Mouse (Mus musculus) gastrocnemius, postnatal 4 days (tissue): ENCODE measurements around the gene Camta1. TPM values are rescaled to one million over a fixed set of nuclear protein-coding genes. Genes with fewer than 3 reads are reported as not detected.

Source experiments
- DNase-seq, 2 experiments: peaks; one replicate each; pipeline ENCODE4 v3.0.0; 2021 to 2022; ENCODE audit warnings: low spot score in 2 of 2, mixed read lengths in 2 of 2
- total RNA-seq, 2 experiments: library from RNA; stranded (reverse); gene quantifications; 2 replicates each; pipeline ENCODE4 v1.2.3; 2021

The Camta1 gene
- total RNA-seq, 2 experiments from 2014 or later: 87.9 to 105 TPM

DNA sequence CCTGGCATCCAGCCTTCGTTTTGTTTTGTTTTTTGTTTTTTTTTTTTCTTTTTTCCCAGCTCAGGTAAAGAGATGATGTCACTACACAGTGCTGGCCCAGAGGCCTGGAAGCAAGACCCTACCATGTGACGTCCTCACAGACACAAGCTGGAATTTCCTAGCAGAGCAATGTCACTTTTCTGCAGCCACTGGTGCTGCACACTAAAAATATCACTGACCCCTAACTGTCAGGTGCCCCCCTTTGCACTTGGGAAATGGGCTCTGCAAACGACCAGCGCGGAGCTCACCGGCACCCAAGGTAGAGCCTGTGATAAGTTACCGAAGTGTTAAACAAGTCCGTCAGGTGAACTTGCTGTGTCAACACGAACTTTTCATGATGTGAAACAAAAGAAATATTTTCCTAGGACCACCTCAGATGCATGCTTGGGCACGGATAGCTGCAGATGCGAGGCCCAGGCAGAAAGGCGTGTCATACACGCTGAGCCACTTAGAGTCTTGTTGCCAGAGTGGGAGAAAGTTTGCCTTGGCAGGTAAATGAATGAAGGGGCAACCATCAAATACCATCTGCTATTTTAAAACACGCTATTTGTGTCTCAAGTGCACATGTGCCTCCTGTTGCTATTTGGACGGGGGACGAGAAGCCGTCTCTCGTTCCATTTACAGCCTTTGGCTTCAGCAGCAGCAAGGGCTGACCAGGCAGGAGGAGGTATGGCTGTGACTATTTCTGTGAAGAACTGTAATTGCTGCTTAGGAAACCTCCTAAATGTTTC, 765.2 kb downstream of the Camta1 start:
- no peak for DNase-seq

DNA sequence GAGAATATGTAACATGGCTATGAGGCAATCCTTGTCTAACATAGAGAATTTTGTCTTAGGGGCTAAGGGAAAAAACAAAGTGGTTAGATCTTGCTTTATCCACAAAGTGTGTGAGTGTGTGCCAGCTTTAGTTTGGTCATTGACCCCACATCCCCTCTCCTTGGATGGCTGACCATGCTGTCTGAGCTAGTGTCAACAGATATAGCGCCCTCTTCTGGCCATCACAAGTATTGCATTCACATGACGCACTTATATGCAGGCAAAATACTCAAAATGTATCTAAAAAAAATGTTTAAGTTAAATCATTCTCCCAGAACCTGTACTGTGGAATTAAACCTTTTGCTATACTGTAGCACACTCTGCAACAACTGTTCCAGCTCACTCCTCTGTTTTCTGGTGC, 766.5 kb downstream of the Camta1 start:
- DNase-seq: peak in 1 of 2 experiments; percentile 27

DNA sequence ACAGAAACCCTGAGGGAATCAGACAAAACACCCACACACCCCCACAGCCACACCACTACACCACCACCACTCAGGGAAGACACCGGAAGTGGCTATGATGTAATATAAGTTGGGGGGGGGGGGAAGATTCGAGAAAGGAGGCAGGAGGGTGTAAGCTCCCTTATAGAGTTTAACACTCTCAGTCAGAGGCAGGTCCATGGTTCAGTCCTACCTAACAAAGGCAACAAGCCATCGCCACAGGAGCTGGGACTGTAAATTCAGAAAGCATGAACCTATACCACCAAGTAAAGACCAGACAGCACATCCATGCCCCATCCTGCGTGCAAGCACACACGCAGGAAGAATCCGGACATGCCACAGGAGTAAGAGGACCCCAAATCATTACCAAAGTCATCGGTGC, 772.4 kb downstream of the Camta1 start, which contains the start of gene Gm13090:
Gm13090 (plus strand) TSS at position 301 of the 400 bp plus-strand sequence.
- DNase-seq: no peak

DNA sequence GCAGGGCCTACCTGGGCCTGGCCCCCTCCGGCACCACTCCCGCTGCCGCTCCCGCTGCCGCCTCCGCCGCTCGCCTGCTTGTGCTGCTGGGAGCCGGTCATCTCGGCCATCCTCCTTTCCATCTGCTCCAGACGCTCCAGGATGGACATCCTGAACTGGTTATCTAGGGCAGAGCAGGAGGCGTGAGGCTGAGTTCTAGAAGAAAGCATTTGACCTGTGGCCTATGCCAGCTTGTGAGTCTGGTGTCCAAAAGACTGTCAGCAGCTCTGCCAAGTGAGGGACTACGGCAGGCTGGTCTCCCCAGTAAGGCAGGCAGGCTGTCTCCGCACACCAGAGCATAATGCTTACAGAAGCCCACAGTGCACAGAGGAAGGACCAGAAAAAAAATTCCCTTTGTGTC, 772.9 kb downstream of the Camta1 start:
- no peak for DNase-seq

- no peak for DNase-seq
Measured at GRCm38 (mm10) chr4:151087358-151087757, 774.3 kb downstream of the Camta1 start.

DNA sequence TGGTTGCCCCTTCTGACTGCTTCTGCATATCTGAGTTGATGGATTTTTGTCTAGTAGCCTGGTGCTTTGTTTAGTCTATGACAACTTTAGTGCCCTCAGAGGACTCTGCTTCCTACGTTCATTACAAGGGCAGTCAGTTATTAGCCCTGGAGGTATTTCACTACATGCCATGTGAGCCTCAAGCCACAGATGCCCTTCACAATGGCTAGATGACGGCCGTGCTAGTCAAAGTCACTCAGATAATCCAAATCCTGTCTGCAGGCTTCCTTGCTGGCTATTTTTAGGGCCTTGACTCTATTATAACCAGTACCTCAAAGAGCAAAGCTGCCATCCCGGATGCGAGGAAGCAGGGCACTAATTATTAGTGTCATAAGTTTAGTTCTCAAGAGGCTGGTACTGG, 778.6 kb downstream of the Camta1 start:
- DNase-seq: no peak

DNA sequence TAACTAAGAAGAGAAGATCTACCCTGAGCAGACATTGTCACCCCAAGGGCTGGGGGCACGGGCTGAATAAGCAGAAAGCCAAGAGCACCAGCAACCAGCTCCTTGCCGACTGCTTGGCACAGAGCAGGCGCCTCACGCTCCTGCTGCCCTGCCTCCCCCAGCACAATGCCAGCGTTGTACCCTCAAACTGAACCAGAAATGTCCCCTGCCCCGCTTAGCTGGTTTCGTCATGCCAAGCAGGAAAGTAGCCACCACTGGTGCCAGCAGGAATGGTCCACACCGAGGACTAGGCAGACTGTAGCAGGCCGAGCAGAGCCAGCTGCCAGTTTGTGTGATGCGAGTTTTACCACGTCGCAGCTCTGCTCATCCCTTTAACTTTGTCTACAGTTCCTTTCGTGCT, 779.7 kb downstream of the Camta1 start:
- no peak for DNase-seq

GRCm38 (mm10) chr4:151081355-151081754, 780.3 kb downstream of the Camta1 start:
- DNase-seq: no peak

DNA sequence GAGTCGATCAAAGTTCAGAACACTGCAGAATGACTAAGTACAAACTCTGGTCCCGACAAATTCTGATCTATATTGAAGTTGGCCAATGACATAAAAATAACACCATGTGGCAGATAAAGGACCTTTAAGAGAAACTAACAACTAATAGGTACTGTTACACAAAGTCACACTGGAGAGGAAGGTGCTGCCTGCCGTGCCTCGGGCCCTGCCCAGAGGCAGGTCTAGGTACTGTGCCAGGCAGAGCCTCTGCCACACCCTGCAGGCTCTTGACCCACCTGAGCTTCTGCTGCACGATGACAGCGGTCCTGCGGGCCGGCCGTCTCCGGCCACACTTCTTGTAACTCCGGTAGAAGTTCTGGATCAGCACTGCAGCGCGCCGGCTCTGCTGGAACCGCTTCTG, 786.9 kb downstream of the Camta1 start:
- DNase-seq: no peak

DNA sequence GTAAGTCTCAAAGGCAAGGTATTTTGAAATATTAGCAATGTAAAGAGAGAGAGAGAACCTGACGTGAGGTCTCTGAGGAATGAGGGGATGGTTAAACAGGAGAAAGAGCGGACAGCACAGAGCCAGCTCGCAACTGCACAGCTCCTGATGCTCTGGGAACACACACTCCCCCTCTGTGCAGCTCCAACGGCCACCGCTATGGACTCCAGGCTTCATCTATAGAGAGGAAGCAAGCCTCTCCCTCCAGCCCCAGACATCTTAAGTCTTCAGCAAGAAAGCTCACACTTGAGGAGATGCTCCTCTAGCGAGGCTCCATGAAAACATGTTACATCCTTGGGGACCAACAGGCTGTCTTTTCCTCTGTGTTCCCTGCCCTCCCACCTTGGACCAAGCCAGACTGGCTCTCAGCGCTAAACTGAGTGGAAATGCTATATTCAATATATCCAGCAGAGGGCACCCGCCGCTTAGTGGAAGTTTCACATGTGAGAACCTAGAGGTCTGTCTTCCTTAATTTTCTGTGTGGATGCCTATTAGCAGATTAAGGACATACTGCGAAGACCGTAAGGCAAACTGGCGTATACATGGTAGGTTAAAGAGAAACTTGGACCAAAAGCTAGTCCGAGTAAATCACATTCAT, 788.5 kb downstream of the Camta1 start:
- peak; percentile 70 to 77 for DNase-seq

- DNase-seq: no peak
Measured at GRCm38 (mm10) chr4:151070962-151071361, 790.7 kb downstream of the Camta1 start.

- no peak for DNase-seq
Measured at GRCm38 (mm10) chr4:151068751-151069150, 792.9 kb downstream of the Camta1 start.

DNA sequence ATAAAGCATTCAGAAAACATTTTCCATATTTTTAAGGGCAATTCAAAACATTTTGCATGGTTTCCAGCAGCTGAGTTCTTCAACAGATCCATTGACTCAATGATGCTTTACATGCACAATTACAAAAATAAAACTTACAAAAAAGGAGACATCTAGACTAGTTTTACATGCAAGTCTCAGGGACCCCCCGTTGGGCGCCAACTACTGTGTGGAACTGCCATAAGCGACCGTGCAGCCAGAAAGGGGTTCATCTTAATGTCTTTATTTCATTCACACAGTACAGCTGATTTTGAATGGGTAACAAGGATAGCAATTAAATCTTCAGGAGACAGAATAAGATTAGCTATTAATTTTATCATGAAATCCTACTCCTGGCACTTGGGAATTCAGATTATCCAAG, 802.1 kb downstream of the Camta1 start:
- DNase-seq: no peak

DNA sequence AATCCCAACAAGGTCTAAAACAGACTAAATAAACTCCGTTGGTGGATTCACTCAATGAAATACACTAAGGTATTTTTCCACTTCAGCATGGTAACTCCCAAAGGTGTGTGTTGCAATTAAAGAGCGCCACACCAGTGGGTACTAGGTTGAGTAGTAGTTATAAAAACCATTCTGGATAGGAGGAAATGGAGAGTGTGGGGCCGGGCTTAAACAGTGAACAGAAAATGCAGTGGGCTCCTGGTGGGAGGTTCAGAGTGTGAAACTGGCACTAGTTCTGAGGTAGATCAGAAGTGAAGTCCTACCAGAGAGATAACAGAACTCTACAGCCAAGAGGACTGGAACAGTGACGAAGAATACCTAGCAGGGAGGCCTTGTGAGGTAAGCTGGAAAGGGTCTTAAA, 803.0 kb downstream of the Camta1 start:
- DNase-seq: no peak

GRCm38 (mm10) chr4:151057347-151058321, 804.0 kb downstream of the Camta1 start, which contains the start of gene Vamp3:
Vamp3 (minus strand) TSS chr4:151057963.
- DNase-seq: peak; percentile 98 to 100

GRCm38 (mm10) chr4:151051162-151051561, 810.5 kb downstream of the Camta1 start:
- no peak for DNase-seq

GRCm38 (mm10) chr4:151046524-151046923, 815.2 kb downstream of the Camta1 start:
- DNase-seq: no peak

DNA sequence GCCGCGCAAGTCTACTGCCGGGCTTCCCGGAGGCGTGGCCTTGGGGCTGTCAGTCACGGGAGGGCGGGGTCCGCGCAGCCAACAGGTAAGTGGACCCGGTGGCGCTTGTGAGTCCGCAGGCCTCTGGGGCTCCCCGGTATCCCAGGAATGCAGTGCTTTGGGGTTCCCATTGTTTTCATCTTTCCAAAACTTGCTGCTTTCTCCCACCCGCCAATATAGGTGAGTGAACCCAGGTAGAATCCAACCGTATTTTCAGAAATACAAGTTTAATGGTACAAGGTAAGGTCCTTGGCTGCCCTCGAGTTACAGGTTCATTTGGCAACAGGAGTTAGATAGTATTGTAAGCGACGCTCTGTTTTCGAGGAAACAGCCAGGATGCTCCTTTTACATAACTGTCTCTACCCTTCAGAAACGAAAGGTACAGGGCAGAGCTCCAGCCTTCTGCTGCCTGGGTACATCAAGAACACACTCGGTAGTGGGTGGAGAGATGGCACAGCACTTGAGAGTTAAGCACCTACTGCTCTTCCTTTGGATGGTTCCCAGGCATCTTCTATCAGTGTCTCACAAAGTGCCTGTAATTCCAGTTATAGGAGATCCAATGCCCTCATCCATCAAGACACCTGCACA, 816.6 kb downstream of the Camta1 start:
- no peak for DNase-seq

GRCm38 (mm10) chr4:151044037-151044943, 817.4 kb downstream of the Camta1 start, which contains the start of gene Per3:
Per3 (minus strand) TSS chr4:151044665.
- peak; percentile 98 for DNase-seq

- no peak for DNase-seq
Measured at GRCm38 (mm10) chr4:151043281-151043680, 818.4 kb downstream of the Camta1 start.
